ENCODE assay signal across 9 mouse cellular contexts in genomic region chr12:44292281-44292680, GRCm38 (mm10). TPM values are rescaled to one million over a fixed set of nuclear protein-coding genes. Genes with fewer than 3 reads are reported as not detected.
DNase-seq lines count a peak whose midpoint lies in the region; ATAC-seq lines count a peak whose summit lies in the region.
"Had no signal": no experiment of that assay in that cellular context is flagged by ENCODE, and none has a peak within 500 bp of the region (broad histone marks: within the 10 kb centered on the region; RNA-seq: fewer than 3 reads in every experiment).

No protein-coding gene starts in this region.

- no peak overlapping the region for H3K4me3 ChIP-seq in midbrain, embryonic 11.5 days (ENCODE audit: low read depth, low read length)
- H3K4me3 ChIP-seq in midbrain, embryonic 16.5 days (ENCODE audit: low read depth, low read length): no peak overlapping the region
- no peak overlapping the region for H3K4me3 ChIP-seq in midbrain, embryonic 15.5 days
- H3K4me3 ChIP-seq: neural tube, embryonic 13.5 days had no signal

- no peak overlapping the region for H3K27ac ChIP-seq in midbrain, embryonic 11.5 days (ENCODE audit: low read depth, low read length)
- no peak overlapping the region for H3K27ac ChIP-seq in midbrain, embryonic 16.5 days (ENCODE audit: low read length)
- no peak overlapping the region for H3K27ac ChIP-seq in midbrain, embryonic 15.5 days
- H3K27ac ChIP-seq: neural tube, embryonic 13.5 days had no signal

- H3K36me3 ChIP-seq in midbrain, embryonic 11.5 days (ENCODE audit: control insufficient read depth, insufficient read depth, low read length): 0 out of 2 replicates have a peak, but pooled peaks cover 2% of the 10 kb centered on the region
- H3K36me3 ChIP-seq in midbrain, embryonic 16.5 days (ENCODE audit: control insufficient read depth, insufficient read depth, low read length): peaks cover 7% of the 10 kb centered on the region; the same call in 1 of the 2 replicates
- 0 out of 2 replicates have a peak, but pooled peaks cover 6% of the 10 kb centered on the region for H3K36me3 ChIP-seq in midbrain, embryonic 15.5 days (replicated peaks)

- H3K4me2 ChIP-seq in midbrain, embryonic 11.5 days: no peak overlapping the region
- no peak overlapping the region for H3K4me2 ChIP-seq in midbrain, embryonic 16.5 days (ENCODE audit: low read length)
- no peak overlapping the region for H3K4me2 ChIP-seq in midbrain, embryonic 15.5 days
- H3K4me2 ChIP-seq: neural tube, embryonic 13.5 days had no signal

- no peaks in the 10 kb centered on the region for H3K9me3 ChIP-seq in midbrain, embryonic 11.5 days (ENCODE audit: control insufficient read depth, low read length)
- no peaks in the 10 kb centered on the region for H3K9me3 ChIP-seq in midbrain, embryonic 16.5 days (replicated peaks; ENCODE audit: control insufficient read depth, low read length, poor library complexity, severe bottlenecking)
- H3K9me3 ChIP-seq in midbrain, embryonic 15.5 days: no peaks in the 10 kb centered on the region
- H3K9me3 ChIP-seq: neural tube, embryonic 13.5 days had no signal

- H3K4me1 ChIP-seq in midbrain, embryonic 11.5 days (ENCODE audit: control insufficient read depth, insufficient read depth, low read length): no peaks in the 10 kb centered on the region
- no peaks in the 10 kb centered on the region for H3K4me1 ChIP-seq in midbrain, embryonic 16.5 days (ENCODE audit: control insufficient read depth, insufficient read depth, low read length)
- H3K4me1 ChIP-seq in midbrain, embryonic 15.5 days: no peaks in the 10 kb centered on the region
- H3K4me1 ChIP-seq: neural tube, embryonic 13.5 days had no signal

- peak; percentile 94 for DNase-seq in midbrain, embryonic 11.5 days (ENCODE audit: low spot score, missing footprints)
- DNase-seq in adipocyte (ENCODE audit: low spot score): peak; percentile 78
- DNase-seq in embryo, embryonic 10 days (ENCODE audit: low spot score): peak; percentile 87
- peak; percentile 71 for DNase-seq in heart, postnatal 4 days
- peak; percentile 53 to 83 for DNase-seq in layer of hippocampus, postnatal 14 days (ENCODE audit: low spot score in 2 of 2)
- DNase-seq in thymus, postnatal 14 days: peak; percentile 66

- H3K27me3 ChIP-seq in midbrain, embryonic 11.5 days (ENCODE audit: control insufficient read depth, insufficient read depth, low read length): no peaks in the 10 kb centered on the region
- H3K27me3 ChIP-seq in midbrain, embryonic 16.5 days (ENCODE audit: control insufficient read depth, insufficient read depth, low read depth, low read length): no peaks in the 10 kb centered on the region
- no peaks in the 10 kb centered on the region for H3K27me3 ChIP-seq in midbrain, embryonic 15.5 days (replicated peaks)
- H3K27me3 ChIP-seq: neural tube, embryonic 13.5 days had no signal

- 0 out of 2 replicates have a peak, but pooled peaks have one; percentile 52 for ATAC-seq in midbrain, embryonic 11.5 days (ENCODE audit: low FRiP score)
- ATAC-seq in midbrain, embryonic 16.5 days: no peak; the same call in 1 of the 2 replicates
- peak; percentile 58; the same call in 1 of the 2 replicates for ATAC-seq in midbrain, embryonic 15.5 days (replicated peaks)

- H3K9ac ChIP-seq in midbrain, embryonic 11.5 days (ENCODE audit: low read length): no peak overlapping the region
- H3K9ac ChIP-seq in midbrain, embryonic 16.5 days (ENCODE audit: low read depth, low read length): no peak overlapping the region
- no peak overlapping the region for H3K9ac ChIP-seq in midbrain, embryonic 15.5 days
- H3K9ac ChIP-seq: neural tube, embryonic 13.5 days had no signal

RNA-seq across cellular contexts. Expression of gene Nrcam, which starts 36.4 kb away (rescaled TPM):
- polyA plus RNA-seq in midbrain, embryonic 11.5 days (2014; fragmentation: Nextera tagmentation; extraction: Ambion mirVana): 75.7 and 84.4 TPM in 2 replicates
- polyA plus RNA-seq in midbrain, embryonic 16.5 days (2015; fragmentation: Nextera tagmentation; extraction: Ambion mirVana): 148 and 160 TPM in 2 replicates
- total RNA-seq in heart, postnatal 4 days (2021): 1 to 10 TPM in 1 of 2 experiments, under 1 TPM in 1; 0.62 to 1.5 TPM
- total RNA-seq in layer of hippocampus, postnatal 14 days (2021): 100 to 1,000 TPM; 447 to 466 TPM
- 137 and 157 TPM in 2 replicates for polyA plus RNA-seq in midbrain, embryonic 15.5 days (2015; fragmentation: Nextera tagmentation; extraction: Ambion mirVana)
